Mouse (Mus musculus): ENCODE data around the gene Cass4. TPM values are rescaled to one million over a fixed set of nuclear protein-coding genes. Genes with fewer than 3 reads are reported as not detected.

Cass4 gene
- polyA plus RNA-seq, 1 experiment from 2014 or later: 0.13 TPM

Other genes with a start within 250 kb of the Cass4 start
- not detected in 2 replicates for gene Mc3r, start 145.3 kb upstream of the Cass4 start, polyA plus RNA-seq (2014; fragmentation: Nextera tagmentation; extraction: Ambion mirVana)
- gene Fam210b, start 48.2 kb upstream of the Cass4 start, polyA plus RNA-seq (2014; fragmentation: Nextera tagmentation; extraction: Ambion mirVana): 10.7 and 11.2 TPM in 2 replicates
- gene Aurka, start 23.3 kb upstream of the Cass4 start, polyA plus RNA-seq (2014; fragmentation: Nextera tagmentation; extraction: Ambion mirVana): 104 and 111 TPM in 2 replicates
- 40.0 and 43.2 TPM in 2 replicates for gene Cstf1, start 23.1 kb upstream of the Cass4 start, polyA plus RNA-seq (2014; fragmentation: Nextera tagmentation; extraction: Ambion mirVana)
- 74.1 and 74.4 TPM in 2 replicates for gene Rtf2, start 46.8 kb downstream of the Cass4 start, polyA plus RNA-seq (2014; fragmentation: Nextera tagmentation; extraction: Ambion mirVana)
- 1.3 and 1.6 TPM in 2 replicates for gene Gcnt7, start 64.8 kb downstream of the Cass4 start, polyA plus RNA-seq (2014; fragmentation: Nextera tagmentation; extraction: Ambion mirVana)
- 0.64 TPM in 2 replicates for gene Fam209, start 78.7 kb downstream of the Cass4 start, polyA plus RNA-seq (2014; fragmentation: Nextera tagmentation; extraction: Ambion mirVana)
- gene Tfap2c, start 155.8 kb downstream of the Cass4 start, polyA plus RNA-seq (2014; fragmentation: Nextera tagmentation; extraction: Ambion mirVana): 5.6 TPM in 2 replicates

All from stomach, embryonic 14.5 days (tissue).